In genomic region chr12:104859140-104859539, GRCm38 (mm10) we compare ENCODE assay signal across 10 mouse cellular contexts. TPM values are rescaled to one million over a fixed set of nuclear protein-coding genes. Genes with fewer than 3 reads are reported as not detected.
A peak's percentile ranks its signal among the peaks of the same experiment; 100 is the strongest.
DNase-seq lines count a peak whose midpoint lies in the region; ATAC-seq and TF ChIP-seq lines count a peak whose summit lies in the region.
"Had no signal": no experiment of that assay in that cellular context is flagged by ENCODE, and none has a peak within 500 bp of the region (broad histone marks: within the 10 kb centered on the region; RNA-seq: fewer than 3 reads in every experiment).

No protein-coding gene starts in this region.

- no peak for ATAC-seq in embryonic facial prominence, embryonic 14.5 days (ENCODE audit: low read depth)
- ATAC-seq in granulocyte monocyte progenitor cell, adult 5-6 weeks (replicated peaks; ENCODE audit: poor library complexity, severe bottlenecking) = no peak

- no peak overlapping the region for H3K4me3 ChIP-seq in embryonic facial prominence, embryonic 14.5 days (ENCODE audit: low read depth, low read length)
- H3K4me3 ChIP-seq in thymus, adult 2 months (ENCODE audit: control insufficient read depth, insufficient read depth, low read length) = no peak overlapping the region
- H3K4me3 ChIP-seq: heart, embryonic 15.5 days had no signal

- H3K9ac ChIP-seq in embryonic facial prominence, embryonic 14.5 days (ENCODE audit: low read depth, low read length) = peak overlapping the region; percentile 19; the same call in 1 of the 2 replicates
- H3K9ac ChIP-seq: heart, embryonic 15.5 days had no signal

- TF ChIP-seq POLR2A in thymus, adult 2 months (IDR thresholded peaks at IDR 0.05; ENCODE audit: control insufficient read depth, extremely low read depth, insufficient read depth, low read length, poor library complexity) = no peak

- H3K36me3 ChIP-seq in embryonic facial prominence, embryonic 14.5 days (ENCODE audit: control insufficient read depth, insufficient read depth, low read length) = no peaks in the 10 kb centered on the region
- no peaks in the 10 kb centered on the region for H3K36me3 ChIP-seq in thymus, adult 2 months (ENCODE audit: control insufficient read depth, insufficient read depth, low read length)
- H3K36me3 ChIP-seq: heart, embryonic 15.5 days had no signal

- intact Hi-C loops in left cerebral cortex, postnatal 4 days (cut with DNase I) = no loop called here

- H3K4me1 ChIP-seq in embryonic facial prominence, embryonic 14.5 days (ENCODE audit: control insufficient read depth, insufficient read depth, low read length) = peaks cover 14% of the 10 kb centered on the region
- H3K4me1 ChIP-seq in thymus, adult 2 months (replicated peaks; ENCODE audit: control insufficient read depth, insufficient read depth, low read length) = no peaks in the 10 kb centered on the region
- H3K4me1 ChIP-seq: heart, embryonic 15.5 days had no signal

- TF ChIP-seq CTCF in thymus, adult 2 months (IDR thresholded peaks at IDR 0.05; ENCODE audit: borderline replicate concordance, control insufficient read depth, extremely low read depth, insufficient read depth, low read length, poor library complexity) = no peak

- H3K9me3 ChIP-seq in embryonic facial prominence, embryonic 14.5 days (ENCODE audit: control insufficient read depth, low read length) = no peaks in the 10 kb centered on the region
- H3K9me3 ChIP-seq: heart, embryonic 15.5 days had no signal

- no peaks in the 10 kb centered on the region for H3K27me3 ChIP-seq in embryonic facial prominence, embryonic 14.5 days (replicated peaks; ENCODE audit: control insufficient read depth, insufficient read depth, low read length)
- H3K27me3 ChIP-seq in thymus, adult 2 months (ENCODE audit: control insufficient read depth, insufficient read depth, low read length) = no peaks in the 10 kb centered on the region; the same call in 1 of the 2 replicates

- WGBS in embryonic facial prominence, embryonic 14.5 days = 49% methylated on average over 7 of the region's 7 CpGs
- 84% methylated on average over 7 of the region's 7 CpGs for WGBS in thymus, adult 2 months

- peak overlapping the region; percentile 74 for H3K27ac ChIP-seq in embryonic facial prominence, embryonic 14.5 days (replicated peaks; ENCODE audit: low read depth, low read length)
- H3K27ac ChIP-seq in thymus, adult 2 months (ENCODE audit: control insufficient read depth, insufficient read depth, low read length) = no peak overlapping the region
- H3K27ac ChIP-seq: heart, embryonic 15.5 days had no signal

- H3K4me2 ChIP-seq in embryonic facial prominence, embryonic 14.5 days (ENCODE audit: low read depth, low read length) = no peak overlapping the region
- H3K4me2 ChIP-seq: heart, embryonic 15.5 days had no signal

- peak; percentile 51 for DNase-seq in kidney, adult 18-20 months
- DNase-seq in kidney, postnatal 14 days = no peak
- peak; percentile 82 for DNase-seq in brain, adult 2 months (ENCODE audit: low read depth, low spot score)
- peak; percentile 59 for DNase-seq in embryonic facial prominence, embryonic 14.5 days (ENCODE audit: low spot score)
- DNase-seq in left cerebral cortex, postnatal 4 days = peak; percentile 31
- no peak for DNase-seq in gastrocnemius, postnatal 10 days
- DNase-seq in thymus, adult 2 months = no peak
- DNase-seq: thymus, postnatal 36 days had no signal

RNA-seq across cellular contexts. Expression of gene Clmn, which starts 5.7 kb away (rescaled TPM):
- polyA plus RNA-seq in embryonic facial prominence, embryonic 14.5 days (2014; fragmentation: Nextera tagmentation; extraction: Ambion mirVana) = 2.4 and 3.2 TPM in 2 replicates
- total RNA-seq in left cerebral cortex, postnatal 4 days (2021) = 10 to 100 TPM in 1 of 2 experiments, 1 to 10 TPM in 1; 8.3 to 10.1 TPM
- total RNA-seq in granulocyte monocyte progenitor cell, adult 5-6 weeks (2014; fragmentation: Nextera tagmentation) = 0.84 TPM in 1 of 2 replicates, not detected in the other
- total RNA-seq in granulocyte monocyte progenitor cell, adult 5-6 weeks (2017) = not detected in 2 replicates
- 1 to 10 TPM; 4.2 TPM for total RNA-seq in gastrocnemius, postnatal 10 days (2021)
- 0.75 and 1.0 TPM in 2 replicates for polyA plus RNA-seq in thymus, adult 2 months (2012; rRNA removed)

Comparison
In these comparisons a context has a peak if more than half of its experiments do, and no peak if none do; other contexts are left out.
1. DNase-seq: peak in kidney, adult 18-20 months (single experiment), brain, adult 2 months (single experiment), embryonic facial prominence, embryonic 14.5 days (single experiment) and left cerebral cortex, postnatal 4 days (single experiment); none in kidney, postnatal 14 days (single experiment), gastrocnemius, postnatal 10 days (single experiment) and thymus, adult 2 months (single experiment).